Comparison of ENCODE assay signal across 7 mouse cellular contexts in genomic region chr13:46669048-46669619, GRCm38 (mm10). TPM values are rescaled to one million over a fixed set of nuclear protein-coding genes. Genes with fewer than 3 reads are reported as not detected.
DNase-seq lines count a peak whose midpoint lies in the region; ATAC-seq lines count a peak whose summit lies in the region.

TSS of gene Fam8a1 (plus strand) at chr13:46669522.

- H3K4me1 ChIP-seq in embryonic facial prominence, embryonic 11.5 days (ENCODE audit: control insufficient read depth, insufficient read depth, low read length), result no peaks in the 10 kb centered on the region
- 0 out of 2 replicates have a peak, but pooled peaks cover 2% of the 10 kb centered on the region for H3K4me1 ChIP-seq in limb, embryonic 11.5 days (ENCODE audit: control insufficient read depth, insufficient read depth, low read length)
- H3K4me1 ChIP-seq in midbrain, embryonic 14.5 days (ENCODE audit: control insufficient read depth, insufficient read depth, low read length), result peaks cover 16% of the 10 kb centered on the region; the same call in 1 of the 2 replicates

- DNase-seq in adrenal gland, postnatal 14 days, result peak; percentile 96
- peak; percentile 91 for DNase-seq in embryonic facial prominence, embryonic 11.5 days (ENCODE audit: low spot score)
- peak; percentile 99 for DNase-seq in heart, adult 11 months
- DNase-seq in kidney, adult 18-20 months, result peak; percentile 95
- peak; percentile 99 for DNase-seq in limb, embryonic 11.5 days (ENCODE audit: low spot score)
- peak; percentile 95 for DNase-seq in midbrain, embryonic 14.5 days
- peak; percentile 81 to 93 for DNase-seq in spleen, adult 18-20 months

- H3K27me3 ChIP-seq in embryonic facial prominence, embryonic 11.5 days (ENCODE audit: control insufficient read depth, insufficient read depth, low read length), result no peaks in the 10 kb centered on the region
- H3K27me3 ChIP-seq in limb, embryonic 11.5 days (ENCODE audit: control insufficient read depth, insufficient read depth, low read length), result no peaks in the 10 kb centered on the region
- H3K27me3 ChIP-seq in midbrain, embryonic 14.5 days (ENCODE audit: control insufficient read depth, insufficient read depth, low read length), result no peaks in the 10 kb centered on the region

- H3K4me2 ChIP-seq in embryonic facial prominence, embryonic 11.5 days (ENCODE audit: low read depth, low read length), result peak within 1 kb of the TSS; percentile 95
- H3K4me2 ChIP-seq in limb, embryonic 11.5 days (ENCODE audit: low read depth, severe bottlenecking), result peak within 1 kb of the TSS; percentile 92
- H3K4me2 ChIP-seq in midbrain, embryonic 14.5 days (ENCODE audit: low read length), result peak within 1 kb of the TSS; percentile 75

- peak within 1 kb of the TSS; percentile 96 for H3K4me3 ChIP-seq in embryonic facial prominence, embryonic 11.5 days (ENCODE audit: low read depth, low read length)
- H3K4me3 ChIP-seq in limb, embryonic 11.5 days (ENCODE audit: low read depth, low read length), result peak within 1 kb of the TSS; percentile 86
- peak within 1 kb of the TSS; percentile 96 for H3K4me3 ChIP-seq in midbrain, embryonic 14.5 days (replicated peaks; ENCODE audit: low read depth, low read length)

- H3K36me3 ChIP-seq in embryonic facial prominence, embryonic 11.5 days (replicated peaks; ENCODE audit: control insufficient read depth, insufficient read depth, low read depth, low read length), result no peaks in the 10 kb centered on the region
- peaks cover 3% of the 10 kb centered on the region; the same call in 1 of the 2 replicates for H3K36me3 ChIP-seq in limb, embryonic 11.5 days (ENCODE audit: control insufficient read depth, insufficient read depth, low read length)
- H3K36me3 ChIP-seq in midbrain, embryonic 14.5 days (ENCODE audit: control insufficient read depth, insufficient read depth, low read length), result peaks cover 26% of the 10 kb centered on the region

- peak within 1 kb of the TSS; percentile 76 for H3K9ac ChIP-seq in embryonic facial prominence, embryonic 11.5 days (replicated peaks; ENCODE audit: low read length)
- peak within 1 kb of the TSS; percentile 76 for H3K9ac ChIP-seq in limb, embryonic 11.5 days (ENCODE audit: low read length)
- peak within 1 kb of the TSS; percentile 85 for H3K9ac ChIP-seq in midbrain, embryonic 14.5 days (replicated peaks; ENCODE audit: low read length)

- under 1% methylated on average over 46 of the region's 46 CpGs for WGBS in embryonic facial prominence, embryonic 11.5 days
- 1% methylated on average over 42 of the region's 46 CpGs for WGBS in limb, embryonic 11.5 days
- WGBS in midbrain, embryonic 14.5 days, result under 1% methylated on average over 41 of the region's 46 CpGs

- peak; percentile 86 for ATAC-seq in embryonic facial prominence, embryonic 11.5 days (replicated peaks; ENCODE audit: insufficient number of reproducible peaks, low FRiP score, low TSS enrichment, low read depth)
- peak; percentile 93 for ATAC-seq in limb, embryonic 11.5 days (ENCODE audit: insufficient number of reproducible peaks, low FRiP score, low TSS enrichment, low read depth)
- peak; percentile 94 for ATAC-seq in midbrain, embryonic 14.5 days (ENCODE audit: low FRiP score, low TSS enrichment)

- H3K9me3 ChIP-seq in embryonic facial prominence, embryonic 11.5 days (replicated peaks; ENCODE audit: control insufficient read depth, low read length), result no peaks in the 10 kb centered on the region
- no peaks in the 10 kb centered on the region for H3K9me3 ChIP-seq in limb, embryonic 11.5 days (ENCODE audit: control insufficient read depth, low read length)
- H3K9me3 ChIP-seq in midbrain, embryonic 14.5 days (ENCODE audit: control insufficient read depth, low read length), result no peaks in the 10 kb centered on the region

- H3K27ac ChIP-seq in embryonic facial prominence, embryonic 11.5 days (replicated peaks; ENCODE audit: low read depth, low read length), result peak within 1 kb of the TSS; percentile 28; the same call in 1 of the 2 replicates
- no peak within 1 kb of the TSS for H3K27ac ChIP-seq in limb, embryonic 11.5 days (replicated peaks; ENCODE audit: low read depth, low read length)
- peak within 1 kb of the TSS; percentile 87 for H3K27ac ChIP-seq in midbrain, embryonic 14.5 days (replicated peaks; ENCODE audit: low read depth, low read length)

RNA-seq across cellular contexts. Expression of gene Fam8a1, which starts in this region (rescaled TPM):
- 45.5 and 47.1 TPM in 2 replicates for total RNA-seq in adrenal gland, postnatal 14 days (2021)
- 9.6 and 10.1 TPM in 2 replicates for polyA plus RNA-seq in embryonic facial prominence, embryonic 11.5 days (2014; fragmentation: Nextera tagmentation; extraction: Ambion mirVana)
- 7.4 and 10.4 TPM in 2 replicates for polyA plus RNA-seq in limb, embryonic 11.5 days (2014; fragmentation: Nextera tagmentation; extraction: Ambion mirVana)
- polyA plus RNA-seq in midbrain, embryonic 14.5 days (2014; fragmentation: Nextera tagmentation; extraction: Ambion mirVana), result 19.2 and 27.0 TPM in 2 replicates
